Mouse (Mus musculus) cerebellum, adult 9-10 months (tissue): ENCODE measurements around the gene Gm21209.
"Not testable (repeated sequence)": the region's sequence is repeated elsewhere in the genome, so short reads cannot be mapped to it uniquely, and the experiment has no call there.

Experiments
- DNase-seq: peaks from one replicate; pipeline ENCODE4 v3.0.0; 2022

The Gm21209 gene

DNA sequence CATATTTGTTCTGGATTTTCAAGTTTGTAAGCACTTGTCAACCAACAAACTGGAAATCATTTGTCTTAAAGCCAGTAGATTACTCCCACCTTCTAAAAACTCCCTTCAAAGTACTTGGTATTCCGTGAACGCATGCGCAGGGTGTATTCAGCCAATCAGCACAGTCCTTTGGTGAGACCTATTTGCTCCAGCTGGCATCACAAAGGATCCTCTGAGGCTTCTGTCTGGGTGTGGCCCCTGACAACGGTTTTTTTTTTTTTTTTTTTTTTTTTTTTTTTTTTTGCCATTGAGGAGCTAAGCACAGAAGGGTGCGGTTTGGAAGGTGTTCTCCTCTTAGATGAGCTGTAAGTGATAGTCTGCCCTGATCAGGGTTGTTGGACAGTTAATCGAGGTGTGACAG lies at the start of gene Gm21209:
TSS of gene Gm21209 (plus strand) at position 301 of the 400 bp plus-strand sequence.
- not testable (repeated sequence) for DNase-seq
